Mouse (Mus musculus) heart, embryonic 16.5 days (tissue): ENCODE measurements around the gene Wfdc15a. TPM values are rescaled to one million over a fixed set of nuclear protein-coding genes. Genes with fewer than 3 reads are reported as not detected.

Experiments used
- ATAC-seq: fragments of 200-750 bp; cut with Nextera tagmentation; replicated peaks from 2 replicates; pipeline ENCODE4 v1.8.0; 2017; ENCODE audit warnings: moderate number of reproducible peaks; ENCODE audit not compliant: insufficient read depth, low FRiP score; ENCODE audit errors: extremely low read depth
- H3K27ac ChIP-seq: fragments of 300-500 bp; sonication (generic); 2 replicates; pipeline ENCODE4 v1.5.1; 2014; ENCODE audit warnings: mild to moderate bottlenecking, low read length, control low read depth, moderate library complexity
- H3K27me3 ChIP-seq: fragments of 300-500 bp; sonication (generic); 2 replicates; pipeline ENCODE4 v1.6.1; 2014; ENCODE audit warnings: low read length, mixed read lengths; ENCODE audit not compliant: control insufficient read depth, insufficient read depth
- H3K36me3 ChIP-seq: fragments of 300-500 bp; sonication (generic); 2 replicates; pipeline ENCODE4 v1.6.1; 2014; ENCODE audit not compliant: control insufficient read depth, insufficient read depth
- H3K4me1 ChIP-seq: fragments of 300-500 bp; sonication (generic); 2 replicates; pipeline ENCODE4 v1.6.1; 2014; ENCODE audit warnings: low read length, mixed read lengths; ENCODE audit not compliant: control insufficient read depth, insufficient read depth
- H3K4me2 ChIP-seq: fragments of 300-500 bp; sonication (generic); 2 replicates; pipeline ENCODE4 v1.6.1; 2014; ENCODE audit warnings: low read depth, mild to moderate bottlenecking, control low read depth, low read length
- H3K4me3 ChIP-seq: fragments of 300-500 bp; sonication (generic); 2 replicates; pipeline ENCODE4 v1.5.1; 2014; ENCODE audit warnings: mild to moderate bottlenecking, control low read depth, low read length
- H3K9ac ChIP-seq: fragments of 300-500 bp; sonication (generic); 2 replicates; pipeline ENCODE4 v1.6.1; 2014; ENCODE audit warnings: low read length, control low read depth
- H3K9me3 ChIP-seq: fragments of 300-500 bp; sonication (generic); replicated peaks from 2 replicates; pipeline ENCODE4 v1.6.1; 2016; ENCODE audit warnings: low read length; ENCODE audit not compliant: control insufficient read depth
- WGBS: fragments of 180-500 bp; shearing (Covaris S2); extraction: QIAGEN DNeasy Blood & Tissue Kit; methylation state at CpG from one replicate; pipeline ENCODE4 v1.1.7; 2014; 5-methylcytosine and 5-hydroxymethylcytosine counted together
- polyA plus RNA-seq: library from polyadenylated mRNA; unstranded; fragments of >200 nt; fragmentation: Nextera tagmentation; extraction: Ambion mirVana; gene quantifications from 2 replicates; pipeline ENCODE4 v1.2.1, GENCODE M21; 2015

Gene Wfdc15a
- polyA plus RNA-seq, 1 experiment from 2014 or later: not detected

- Histone ChIP-seq H3K4me2 (peak overlapping the region; percentile 60), H3K9me3 (no peaks in the 10 kb centered on the region; the same call in 1 of the 2 replicates), H3K27ac (no peak overlapping the region), H3K27me3 (peaks cover 68% of the 10 kb centered on the region), H3K4me3 (peak overlapping the region; percentile 42), H3K4me1 (peaks cover 15% of the 10 kb centered on the region), H3K9ac (no peak overlapping the region), H3K36me3 (no peaks in the 10 kb centered on the region)
- 13% methylated on average over 42 of the region's 42 CpGs for whole genome bisulfite sequencing
- ATAC-seq: no peak
Observed at GRCm38 (mm10) chr2:164168571-164168946, 31.4 kb downstream of the Wfdc15a start.

- no peak; the same call in 1 of the 2 replicates for ATAC-seq
- Histone ChIP-seq H3K4me1 (peaks cover 14% of the 10 kb centered on the region), H3K36me3 (no peaks in the 10 kb centered on the region), H3K4me3 (peak overlapping the region; percentile 42), H3K27me3 (peaks cover 65% of the 10 kb centered on the region), H3K4me2 (peak overlapping the region; percentile 60), H3K27ac (no peak overlapping the region), H3K9ac (no peak overlapping the region), H3K9me3 (no peaks in the 10 kb centered on the region; the same call in 1 of the 2 replicates)
- 10% methylated on average over 90 of the region's 90 CpGs for WGBS
Observed at GRCm38 (mm10) chr2:164167752-164168570, 32.0 kb downstream of the Wfdc15a start.

- peaks cover 7% of the 10 kb centered on the region for H3K4me1 ChIP-seq
- peaks cover 42% of the 10 kb centered on the region for H3K27me3 ChIP-seq
- ATAC-seq: no peak
- H3K36me3 ChIP-seq: no peaks in the 10 kb centered on the region
- H3K4me2 ChIP-seq: no peak overlapping the region
- H3K27ac ChIP-seq: no peak overlapping the region
- no peak overlapping the region for H3K4me3 ChIP-seq
- no peak overlapping the region for H3K9ac ChIP-seq
- 86% methylated on average over 5 of the region's 5 CpGs for WGBS
- H3K9me3 ChIP-seq: no peaks in the 10 kb centered on the region; the same call in 1 of the 2 replicates
Observed at GRCm38 (mm10) chr2:164164941-164165340, 35.0 kb downstream of the Wfdc15a start.

GRCm38 (mm10) chr2:164161515-164162055 is 38.3 kb downstream of the Wfdc15a start:
- 75% methylated on average over 11 of the region's 11 CpGs for WGBS
- no peak overlapping the region for H3K4me3 ChIP-seq
- H3K9me3 ChIP-seq: no peaks in the 10 kb centered on the region
- H3K27me3 ChIP-seq: peaks cover 9% of the 10 kb centered on the region
- no peaks in the 10 kb centered on the region for H3K4me1 ChIP-seq
- H3K27ac ChIP-seq: no peak overlapping the region
- no peak overlapping the region for H3K9ac ChIP-seq
- no peaks in the 10 kb centered on the region for H3K36me3 ChIP-seq
- no peak overlapping the region for H3K4me2 ChIP-seq
- no peak for ATAC-seq

GRCm38 (mm10) chr2:164158838-164159237 is 41.1 kb downstream of the Wfdc15a start:
- no peak overlapping the region for H3K4me2 ChIP-seq
- H3K27ac ChIP-seq: no peak overlapping the region
- H3K27me3 ChIP-seq: no peaks in the 10 kb centered on the region; the same call in 1 of the 2 replicates
- WGBS: 89% methylated on average over 2 of the region's 2 CpGs
- no peak overlapping the region for H3K4me3 ChIP-seq
- H3K4me1 ChIP-seq: no peaks in the 10 kb centered on the region
- no peak for ATAC-seq
- no peak overlapping the region for H3K9ac ChIP-seq
- no peaks in the 10 kb centered on the region for H3K9me3 ChIP-seq
- H3K36me3 ChIP-seq: no peaks in the 10 kb centered on the region

GRCm38 (mm10) chr2:164156158-164156557 is 43.8 kb downstream of the Wfdc15a start:
- ATAC-seq: no peak
- Histone ChIP-seq H3K4me1 (no peaks in the 10 kb centered on the region), H3K27me3 (no peaks in the 10 kb centered on the region), H3K27ac (no peak overlapping the region), H3K36me3 (peaks cover 15% of the 10 kb centered on the region), H3K9ac (no peak overlapping the region), H3K4me2 (no peak overlapping the region), H3K4me3 (no peak overlapping the region), H3K9me3 (no peaks in the 10 kb centered on the region)
- 83% methylated on average over 7 of the region's 7 CpGs for WGBS

GRCm38 (mm10) chr2:164154007-164154406 is 45.9 kb downstream of the Wfdc15a start:
- H3K36me3 ChIP-seq: peaks cover 15% of the 10 kb centered on the region
- ATAC-seq: no peak

GRCm38 (mm10) chr2:164152341-164152740 is 47.6 kb downstream of the Wfdc15a start:
- 88% methylated on average over 11 of the region's 11 CpGs for WGBS
- no peak overlapping the region for H3K4me3 ChIP-seq

More at GRCm38 (mm10) chr2:164154007-164154406, 45.9 kb downstream of the Wfdc15a start:
- Histone ChIP-seq H3K4me3 (no peak overlapping the region), H3K9me3 (no peaks in the 10 kb centered on the region), H3K27me3 (no peaks in the 10 kb centered on the region), H3K4me2 (no peak overlapping the region), H3K9ac (no peak overlapping the region), H3K27ac (no peak overlapping the region), H3K4me1 (peaks cover 7% of the 10 kb centered on the region)
- WGBS: 91% methylated on average over 10 of the region's 10 CpGs

GRCm38 (mm10) chr2:164150086-164150760 is 49.7 kb downstream of the Wfdc15a start:
- Histone ChIP-seq H3K4me1 (peaks cover 7% of the 10 kb centered on the region), H3K9ac (no peak overlapping the region), H3K9me3 (no peaks in the 10 kb centered on the region), H3K4me2 (no peak overlapping the region), H3K4me3 (no peak overlapping the region), H3K36me3 (peaks cover 15% of the 10 kb centered on the region), H3K27ac (peak overlapping the region; percentile 24; the same call in 1 of the 2 replicates), H3K27me3 (no peaks in the 10 kb centered on the region)
- WGBS: 40% methylated on average over 14 of the region's 14 CpGs
- peak; percentile 45; the same call in 1 of the 2 replicates for ATAC-seq

More at GRCm38 (mm10) chr2:164152341-164152740, 47.6 kb downstream of the Wfdc15a start:
- no peak overlapping the region for H3K27ac ChIP-seq
- no peaks in the 10 kb centered on the region for H3K9me3 ChIP-seq
- H3K4me2 ChIP-seq: no peak overlapping the region
- no peaks in the 10 kb centered on the region for H3K27me3 ChIP-seq
- H3K36me3 ChIP-seq: peaks cover 15% of the 10 kb centered on the region
- H3K4me1 ChIP-seq: peaks cover 7% of the 10 kb centered on the region
- ATAC-seq: no peak
- no peak overlapping the region for H3K9ac ChIP-seq
